16 mouse cellular contexts compared by ENCODE assay signal in genomic region chr15:63052570-63053255, GRCm38 (mm10).
DNase-seq lines count a peak whose midpoint lies in the region; ATAC-seq and TF ChIP-seq lines count a peak whose summit lies in the region.
"Had no signal": no experiment of that assay in that cellular context is flagged by ENCODE, and none has a peak within 500 bp of the region (broad histone marks: within the 10 kb centered on the region; RNA-seq: fewer than 3 reads in every experiment).

No protein-coding gene starts in this region.

- no peak for TF ChIP-seq CTCF in hindbrain, postnatal 0 days (IDR thresholded peaks at IDR 0.05; ENCODE audit: low read depth)

- H3K27ac ChIP-seq in hindbrain, embryonic 11.5 days (ENCODE audit: low read depth, low read length) = no peak overlapping the region
- H3K27ac ChIP-seq in hindbrain, postnatal 0 days = no peak overlapping the region
- H3K27ac ChIP-seq in ES-E14 (ENCODE audit: insufficient read depth, low read depth, low read length, poor library complexity, severe bottlenecking) = no peak overlapping the region
- H3K27ac ChIP-seq in embryonic facial prominence, embryonic 11.5 days (replicated peaks; ENCODE audit: low read depth, low read length) = no peak overlapping the region
- H3K27ac ChIP-seq: layer of hippocampus, adult 2 months; liver, embryonic 15.5 days had no signal

- 2% methylated on average over 3 of the region's 3 CpGs for WGBS in hindbrain, embryonic 11.5 days
- WGBS in hindbrain, postnatal 0 days = 16% methylated on average over 3 of the region's 3 CpGs
- WGBS in embryonic facial prominence, embryonic 11.5 days = 4% methylated on average over 3 of the region's 3 CpGs

- H3K4me3 ChIP-seq in hindbrain, embryonic 11.5 days (ENCODE audit: low read depth, low read length) = no peak overlapping the region
- H3K4me3 ChIP-seq in hindbrain, postnatal 0 days (ENCODE audit: low read length) = no peak overlapping the region
- no peak overlapping the region for H3K4me3 ChIP-seq in ES-E14 (ENCODE audit: insufficient read depth in 1 of 2, low read depth in 1 of 2, low read length in 2 of 2, poor library complexity in 1 of 2, severe bottlenecking in 1 of 2)
- no peak overlapping the region for H3K4me3 ChIP-seq in embryonic facial prominence, embryonic 11.5 days (ENCODE audit: low read depth, low read length)
- H3K4me3 ChIP-seq: erythroblast, embryonic 14.5 days; layer of hippocampus, adult 2 months; liver, embryonic 15.5 days had no signal

- in situ Hi-C loops in ES-E14 (cut with MboI; ENCODE audit: low sequenced_read_pairs in 2 of 2, unreplicated experiment in 2 of 2) = no loop called here

- no peak overlapping the region for H3K9ac ChIP-seq in hindbrain, embryonic 11.5 days (ENCODE audit: low read depth, low read length)
- no peak overlapping the region for H3K9ac ChIP-seq in hindbrain, postnatal 0 days (replicated peaks; ENCODE audit: low read length)
- no peak overlapping the region for H3K9ac ChIP-seq in ES-E14 (ENCODE audit: insufficient read depth, low read depth, low read length, poor library complexity, severe bottlenecking)
- no peak overlapping the region for H3K9ac ChIP-seq in embryonic facial prominence, embryonic 11.5 days (replicated peaks; ENCODE audit: low read length)
- H3K9ac ChIP-seq: liver, embryonic 15.5 days had no signal

- no peaks in the 10 kb centered on the region for H3K36me3 ChIP-seq in hindbrain, embryonic 11.5 days (ENCODE audit: control insufficient read depth, insufficient read depth, low read length)
- H3K36me3 ChIP-seq in hindbrain, postnatal 0 days (ENCODE audit: insufficient read depth, low read length) = no peaks in the 10 kb centered on the region
- no peaks in the 10 kb centered on the region for H3K36me3 ChIP-seq in ES-E14 (ENCODE audit: control insufficient read depth, insufficient read depth, low read length, poor library complexity, severe bottlenecking)
- H3K36me3 ChIP-seq in embryonic facial prominence, embryonic 11.5 days (replicated peaks; ENCODE audit: control insufficient read depth, insufficient read depth, low read depth, low read length) = no peaks in the 10 kb centered on the region
- H3K36me3 ChIP-seq: liver, embryonic 15.5 days had no signal

- no peaks in the 10 kb centered on the region for H3K4me1 ChIP-seq in hindbrain, embryonic 11.5 days (replicated peaks; ENCODE audit: control insufficient read depth, insufficient read depth, low read length)
- no peaks in the 10 kb centered on the region for H3K4me1 ChIP-seq in hindbrain, postnatal 0 days (ENCODE audit: insufficient read depth, low read length)
- H3K4me1 ChIP-seq in ES-E14 (ENCODE audit: control insufficient read depth in 2 of 2, insufficient read depth in 2 of 2, low read length in 2 of 2, poor library complexity in 1 of 2) = no peaks in the 10 kb centered on the region
- H3K4me1 ChIP-seq in embryonic facial prominence, embryonic 11.5 days (ENCODE audit: control insufficient read depth, insufficient read depth, low read length) = no peaks in the 10 kb centered on the region
- H3K4me1 ChIP-seq: liver, embryonic 15.5 days had no signal

- no peaks in the 10 kb centered on the region for H3K27me3 ChIP-seq in hindbrain, embryonic 11.5 days (ENCODE audit: control insufficient read depth, insufficient read depth, low read length)
- H3K27me3 ChIP-seq in hindbrain, postnatal 0 days (ENCODE audit: insufficient read depth, low read length) = no peaks in the 10 kb centered on the region
- no peaks in the 10 kb centered on the region for H3K27me3 ChIP-seq in embryonic facial prominence, embryonic 11.5 days (ENCODE audit: control insufficient read depth, insufficient read depth, low read length)
- H3K27me3 ChIP-seq: liver, embryonic 15.5 days had no signal

- H3K9me3 ChIP-seq in hindbrain, embryonic 11.5 days (ENCODE audit: control insufficient read depth, low read length) = no peaks in the 10 kb centered on the region
- no peaks in the 10 kb centered on the region for H3K9me3 ChIP-seq in hindbrain, postnatal 0 days (ENCODE audit: low read length)
- no peaks in the 10 kb centered on the region for H3K9me3 ChIP-seq in ES-E14 (ENCODE audit: control insufficient read depth, insufficient read depth, low read depth, low read length)
- H3K9me3 ChIP-seq in embryonic facial prominence, embryonic 11.5 days (replicated peaks; ENCODE audit: control insufficient read depth, low read length) = no peaks in the 10 kb centered on the region
- H3K9me3 ChIP-seq: liver, embryonic 15.5 days had no signal

- no peak for ATAC-seq in hindbrain, embryonic 11.5 days (ENCODE audit: low FRiP score)
- no peak for ATAC-seq in hindbrain, postnatal 0 days
- peak; percentile 80 for ATAC-seq in embryonic facial prominence, embryonic 11.5 days (replicated peaks; ENCODE audit: insufficient number of reproducible peaks, low FRiP score, low TSS enrichment, low read depth)
- ATAC-seq: intestine, embryonic 16.5 days had no signal

- H3K4me2 ChIP-seq in hindbrain, embryonic 11.5 days (replicated peaks; ENCODE audit: low read depth, low read length) = no peak overlapping the region
- no peak overlapping the region for H3K4me2 ChIP-seq in hindbrain, postnatal 0 days (ENCODE audit: low read depth, low read length)
- H3K4me2 ChIP-seq in embryonic facial prominence, embryonic 11.5 days (ENCODE audit: low read depth, low read length) = no peak overlapping the region
- H3K4me2 ChIP-seq: liver, embryonic 15.5 days had no signal

- peak; percentile 35 for DNase-seq in hindbrain, embryonic 11.5 days (ENCODE audit: low spot score)
- no peak for DNase-seq in hindbrain, postnatal 0 days (ENCODE audit: low spot score)
- DNase-seq in ES-E14 (ENCODE audit: low read depth, low spot score) = peak; percentile 4
- peak; percentile 5 for DNase-seq in adrenal gland, postnatal 10 days
- DNase-seq in embryonic facial prominence, embryonic 11.5 days (ENCODE audit: low spot score) = peak; percentile 70
- DNase-seq in cerebellum, adult 11 months = no peak
- no peak for DNase-seq in kidney, postnatal 25 days
- DNase-seq in natural killer cell, adult 2 months (ENCODE audit: low spot score in 2 of 2) = no peak
- DNase-seq: cerebellum, adult 9-10 months; heart, adult 18-20 months; heart, postnatal 36 days; thymus, postnatal 4 days had no signal

TF ChIP-seq in ES-E14, 5 proteins besides CTCF, POLR2A, EP300 and RAD21:
- TF ChIP-seq ZC3H11A (IDR thresholded peaks at IDR 0.05; ENCODE audit: borderline replicate concordance, low read depth, low read length) (no peak), CHD2 (IDR thresholded peaks at IDR 0.05; ENCODE audit: low read depth, low read length) (no peak), HCFC1 (IDR thresholded peaks at IDR 0.05; ENCODE audit: borderline replicate concordance, insufficient read depth, low read length) (no peak), ZNF384 (IDR thresholded peaks at IDR 0.05; ENCODE audit: low read depth, low read length) (no peak), MAFK (IDR thresholded peaks at IDR 0.05; ENCODE audit: insufficient read depth, low read depth, low read length) (no peak)

Comparison
In these comparisons a context has a peak if more than half of its experiments do, and no peak if none do; other contexts are left out.
1. DNase-seq: peak in hindbrain, embryonic 11.5 days (single experiment), ES-E14 (single experiment), adrenal gland, postnatal 10 days (single experiment) and embryonic facial prominence, embryonic 11.5 days (single experiment); none in hindbrain, postnatal 0 days (single experiment), cerebellum, adult 11 months (single experiment), kidney, postnatal 25 days (0 of 2) and natural killer cell, adult 2 months (0 of 2).